Mouse (Mus musculus): Measurements from ENCODE around the gene Ptprd. TPM values are rescaled to one million over a fixed set of nuclear protein-coding genes. Genes with fewer than 3 reads are reported as not detected.

Ptprd gene
- polyA plus RNA-seq, 1 experiment from 2014 or later, result 13.9 TPM

- 78% methylated on average over 3 of the region's 3 CpGs for WGBS
- no peak for ATAC-seq (ENCODE audit: insufficient read depth, low FRiP score, low read depth)
- H3K36me3 ChIP-seq, result no peaks in the 10 kb centered on the region
- no peak overlapping the region for H3K4me2 ChIP-seq
- H3K27ac ChIP-seq, result no peak overlapping the region
- H3K9ac ChIP-seq, result no peak overlapping the region
- no peaks in the 10 kb centered on the region for H3K27me3 ChIP-seq (replicated peaks)
- no peak overlapping the region for H3K4me3 ChIP-seq (replicated peaks)
- no peaks in the 10 kb centered on the region for H3K4me1 ChIP-seq
- no peaks in the 10 kb centered on the region for H3K9me3 ChIP-seq
Observed at GRCm38 (mm10) chr4:77649615-77650325, 562.0 kb downstream of the Ptprd start.

GRCm38 (mm10) chr4:77648911-77649310, 562.9 kb downstream of the Ptprd start:
- no peak for ATAC-seq (ENCODE audit: insufficient read depth, low FRiP score, low read depth)
- no peak overlapping the region for H3K27ac ChIP-seq
- H3K4me2 ChIP-seq, result no peak overlapping the region
- H3K9me3 ChIP-seq, result no peaks in the 10 kb centered on the region
- H3K4me3 ChIP-seq (replicated peaks), result no peak overlapping the region
- H3K27me3 ChIP-seq (replicated peaks), result no peaks in the 10 kb centered on the region
- no peaks in the 10 kb centered on the region for H3K4me1 ChIP-seq
- no peak overlapping the region for H3K9ac ChIP-seq
- H3K36me3 ChIP-seq, result no peaks in the 10 kb centered on the region
- WGBS, result 69% methylated on average over 2 of the region's 2 CpGs

- no peak overlapping the region for H3K9ac ChIP-seq
- no peak overlapping the region for H3K27ac ChIP-seq
- H3K4me2 ChIP-seq, result no peak overlapping the region
- H3K4me1 ChIP-seq, result no peaks in the 10 kb centered on the region
- 63% methylated on average over 5 of the region's 5 CpGs for WGBS
- no peak overlapping the region for H3K4me3 ChIP-seq (replicated peaks)
- no peaks in the 10 kb centered on the region for H3K27me3 ChIP-seq (replicated peaks)
- H3K9me3 ChIP-seq, result no peaks in the 10 kb centered on the region
- no peaks in the 10 kb centered on the region for H3K36me3 ChIP-seq
- no peak for ATAC-seq (ENCODE audit: insufficient read depth, low FRiP score, low read depth)
Observed at GRCm38 (mm10) chr4:77647451-77648137, 564.2 kb downstream of the Ptprd start.

- Histone ChIP-seq H3K4me2 (no peak overlapping the region), H3K36me3 (no peaks in the 10 kb centered on the region), H3K27ac (no peak overlapping the region), H3K9ac (no peak overlapping the region), H3K9me3 (no peaks in the 10 kb centered on the region), H3K4me1 (no peaks in the 10 kb centered on the region), H3K27me3 (replicated peaks) (no peaks in the 10 kb centered on the region), H3K4me3 (replicated peaks) (no peak overlapping the region)
- ATAC-seq (ENCODE audit: insufficient read depth, low FRiP score, low read depth), result no peak
Observed at GRCm38 (mm10) chr4:77644435-77644834, 567.3 kb downstream of the Ptprd start.

- Histone ChIP-seq H3K4me3 (replicated peaks) (no peak overlapping the region), H3K4me2 (no peak overlapping the region), H3K27me3 (replicated peaks) (no peaks in the 10 kb centered on the region), H3K27ac (no peak overlapping the region), H3K36me3 (no peaks in the 10 kb centered on the region), H3K4me1 (no peaks in the 10 kb centered on the region), H3K9ac (no peak overlapping the region), H3K9me3 (no peaks in the 10 kb centered on the region)
- no peak for ATAC-seq (ENCODE audit: insufficient read depth, low FRiP score, low read depth)
- 61% methylated on average over 7 of the region's 7 CpGs for WGBS
Observed at GRCm38 (mm10) chr4:77640022-77640421, 571.7 kb downstream of the Ptprd start.

- H3K9me3 ChIP-seq, result no peaks in the 10 kb centered on the region
- H3K4me1 ChIP-seq, result no peaks in the 10 kb centered on the region
- ATAC-seq (ENCODE audit: insufficient read depth, low FRiP score, low read depth), result no peak
- H3K36me3 ChIP-seq, result no peaks in the 10 kb centered on the region
- H3K9ac ChIP-seq, result no peak overlapping the region
- H3K4me3 ChIP-seq (replicated peaks), result no peak overlapping the region
- no peak overlapping the region for H3K27ac ChIP-seq
- 86% methylated on average over 1 of the region's 1 CpGs for WGBS
- H3K27me3 ChIP-seq (replicated peaks), result no peaks in the 10 kb centered on the region
- no peak overlapping the region for H3K4me2 ChIP-seq
Observed at GRCm38 (mm10) chr4:77613129-77613528, 598.6 kb downstream of the Ptprd start.

- Histone ChIP-seq H3K27ac (no peak overlapping the region), H3K9me3 (no peaks in the 10 kb centered on the region), H3K36me3 (no peaks in the 10 kb centered on the region), H3K4me2 (no peak overlapping the region), H3K4me1 (no peaks in the 10 kb centered on the region), H3K4me3 (replicated peaks) (no peak overlapping the region), H3K27me3 (replicated peaks) (no peaks in the 10 kb centered on the region), H3K9ac (no peak overlapping the region)
- WGBS, result 55% methylated on average over 1 of the region's 1 CpGs
- no peak for ATAC-seq (ENCODE audit: insufficient read depth, low FRiP score, low read depth)
Observed at GRCm38 (mm10) chr4:77586624-77587023, 625.1 kb downstream of the Ptprd start.

GRCm38 (mm10) chr4:77586222-77586621, 625.5 kb downstream of the Ptprd start:
- no peak overlapping the region for H3K4me3 ChIP-seq (replicated peaks)
- H3K9me3 ChIP-seq, result no peaks in the 10 kb centered on the region
- H3K27me3 ChIP-seq (replicated peaks), result no peaks in the 10 kb centered on the region
- H3K9ac ChIP-seq, result no peak overlapping the region
- no peak overlapping the region for H3K27ac ChIP-seq
- no peak overlapping the region for H3K4me2 ChIP-seq
- no peaks in the 10 kb centered on the region for H3K4me1 ChIP-seq
- no peak for ATAC-seq (ENCODE audit: insufficient read depth, low FRiP score, low read depth)
- 57% methylated on average over 1 of the region's 1 CpGs for WGBS
- H3K36me3 ChIP-seq, result no peaks in the 10 kb centered on the region

- no peaks in the 10 kb centered on the region for H3K36me3 ChIP-seq
- no peaks in the 10 kb centered on the region for H3K27me3 ChIP-seq (replicated peaks)
- H3K27ac ChIP-seq, result no peak overlapping the region
- ATAC-seq (ENCODE audit: insufficient read depth, low FRiP score, low read depth), result no peak
- H3K4me2 ChIP-seq, result no peak overlapping the region
- 20% methylated on average over 14 of the region's 14 CpGs for WGBS
- no peak overlapping the region for H3K9ac ChIP-seq
- H3K4me1 ChIP-seq, result no peaks in the 10 kb centered on the region
- H3K4me3 ChIP-seq (replicated peaks), result no peak overlapping the region
- H3K9me3 ChIP-seq, result no peaks in the 10 kb centered on the region
Observed at GRCm38 (mm10) chr4:77558404-77559202, 653.2 kb downstream of the Ptprd start.

- no peak overlapping the region for H3K4me3 ChIP-seq (replicated peaks)
- no peak for ATAC-seq (ENCODE audit: insufficient read depth, low FRiP score, low read depth)
- 52% methylated on average over 4 of the region's 4 CpGs for WGBS
- no peak overlapping the region for H3K27ac ChIP-seq
- no peak overlapping the region for H3K4me2 ChIP-seq
- no peaks in the 10 kb centered on the region for H3K9me3 ChIP-seq
- no peaks in the 10 kb centered on the region for H3K4me1 ChIP-seq
- no peaks in the 10 kb centered on the region for H3K27me3 ChIP-seq (replicated peaks)
- no peak overlapping the region for H3K9ac ChIP-seq
- H3K36me3 ChIP-seq, result no peaks in the 10 kb centered on the region
Observed at GRCm38 (mm10) chr4:77555841-77556240, 655.9 kb downstream of the Ptprd start.

GRCm38 (mm10) chr4:77537843-77538242, 673.9 kb downstream of the Ptprd start:
- no peaks in the 10 kb centered on the region for H3K9me3 ChIP-seq
- no peaks in the 10 kb centered on the region for H3K4me1 ChIP-seq
- H3K4me2 ChIP-seq, result no peak overlapping the region
- H3K27ac ChIP-seq, result no peak overlapping the region
- H3K36me3 ChIP-seq, result no peaks in the 10 kb centered on the region
- 36% methylated on average over 4 of the region's 4 CpGs for WGBS
- no peak for ATAC-seq (ENCODE audit: insufficient read depth, low FRiP score, low read depth)
- no peak overlapping the region for H3K4me3 ChIP-seq (replicated peaks)
- no peaks in the 10 kb centered on the region for H3K27me3 ChIP-seq (replicated peaks)
- no peak overlapping the region for H3K9ac ChIP-seq

- H3K9ac ChIP-seq, result no peak overlapping the region
- no peaks in the 10 kb centered on the region for H3K27me3 ChIP-seq (replicated peaks)
- H3K27ac ChIP-seq, result no peak overlapping the region
- H3K36me3 ChIP-seq, result no peaks in the 10 kb centered on the region
- H3K4me3 ChIP-seq (replicated peaks), result no peak overlapping the region
- no peak for ATAC-seq (ENCODE audit: insufficient read depth, low FRiP score, low read depth)
- no peaks in the 10 kb centered on the region for H3K4me1 ChIP-seq
- no peaks in the 10 kb centered on the region for H3K9me3 ChIP-seq
- H3K4me2 ChIP-seq, result no peak overlapping the region
- WGBS, result 61% methylated on average over 5 of the region's 5 CpGs
Observed at GRCm38 (mm10) chr4:77537336-77537735, 674.4 kb downstream of the Ptprd start.

Data from stomach, embryonic 15.5 days (tissue).